Mouse (Mus musculus): ENCODE measurements around the gene Txnip. TPM values are rescaled to one million over a fixed set of nuclear protein-coding genes. Genes with fewer than 3 reads are reported as not detected.
"Not testable (repeated sequence)": the region's sequence is repeated elsewhere in the genome, so short reads cannot be mapped to it uniquely, and the experiment has no call there.

The Txnip gene
- polyA plus RNA-seq, 1 experiment = 22.7 TPM

GRCm38 (mm10) chr3:96597435-96597891, 39.7 kb downstream of the Txnip start:
- Histone ChIP-seq H3K9me3 (no peaks in the 10 kb centered on the region), H3K4me1 (peaks cover 79% of the 10 kb centered on the region), H3K36me3 (replicated peaks; ENCODE audit: low read length) (no peaks in the 10 kb centered on the region), H3K27me3 (replicated peaks) (peaks cover 59% of the 10 kb centered on the region), H3K4me3 (replicated peaks) (peak overlapping the region; percentile 91)
- TF ChIP-seq FLI1 (IDR thresholded peaks at IDR 0.05; ENCODE audit: low read length) (no peak), GATA1 (IDR thresholded peaks at IDR 0.05; ENCODE audit: borderline replicate concordance, low read length) (no peak)

GRCm38 (mm10) chr3:96598156-96599068, 40.7 kb downstream of the Txnip start:
- Histone ChIP-seq H3K4me3 (replicated peaks) (peak overlapping the region; percentile 91), H3K27me3 (replicated peaks) (peaks cover 67% of the 10 kb centered on the region)

GRCm38 (mm10) chr3:96599069-96599393, 41.3 kb downstream of the Txnip start:
- TF ChIP-seq GATA1 (IDR thresholded peaks at IDR 0.05; ENCODE audit: borderline replicate concordance, low read length) = no peak
- TF ChIP-seq FLI1 (IDR thresholded peaks at IDR 0.05; ENCODE audit: low read length) = no peak
- Histone ChIP-seq H3K36me3 (replicated peaks; ENCODE audit: low read length) (no peaks in the 10 kb centered on the region), H3K27me3 (replicated peaks) (peaks cover 71% of the 10 kb centered on the region), H3K4me3 (replicated peaks) (peak overlapping the region; percentile 72), H3K4me1 (peaks cover 72% of the 10 kb centered on the region), H3K9me3 (no peaks in the 10 kb centered on the region)

More at GRCm38 (mm10) chr3:96598156-96599068, 40.7 kb downstream of the Txnip start:
- H3K36me3 ChIP-seq (replicated peaks; ENCODE audit: low read length) = no peaks in the 10 kb centered on the region
- H3K9me3 ChIP-seq = no peaks in the 10 kb centered on the region
- peaks cover 73% of the 10 kb centered on the region for H3K4me1 ChIP-seq
- no peak for TF ChIP-seq GATA1 (IDR thresholded peaks at IDR 0.05; ENCODE audit: borderline replicate concordance, low read length)
- no peak for TF ChIP-seq FLI1 (IDR thresholded peaks at IDR 0.05; ENCODE audit: low read length)

GRCm38 (mm10) chr3:96599411-96599810, 41.7 kb downstream of the Txnip start:
- H3K36me3 ChIP-seq (replicated peaks; ENCODE audit: low read length) = no peaks in the 10 kb centered on the region
- no peak for TF ChIP-seq GATA1 (IDR thresholded peaks at IDR 0.05; ENCODE audit: borderline replicate concordance, low read length)
- no peak for TF ChIP-seq FLI1 (IDR thresholded peaks at IDR 0.05; ENCODE audit: low read length)
- peaks cover 72% of the 10 kb centered on the region for H3K4me1 ChIP-seq
- no peaks in the 10 kb centered on the region for H3K9me3 ChIP-seq
- no peak overlapping the region for H3K4me3 ChIP-seq (replicated peaks)
- H3K27me3 ChIP-seq (replicated peaks) = peaks cover 71% of the 10 kb centered on the region

GRCm38 (mm10) chr3:96600639-96601250, 43.0 kb downstream of the Txnip start, which contains the start of gene Lix1l:
Gene Lix1l (plus strand): TSS chr3:96601149.
- no peaks in the 10 kb centered on the region for H3K9me3 ChIP-seq
- H3K36me3 ChIP-seq (replicated peaks; ENCODE audit: low read length) = no peaks in the 10 kb centered on the region
- TF ChIP-seq GATA1 (IDR thresholded peaks at IDR 0.05; ENCODE audit: borderline replicate concordance, low read length) = no peak
- TF ChIP-seq FLI1 (IDR thresholded peaks at IDR 0.05; ENCODE audit: low read length) = no peak
- H3K27me3 ChIP-seq (replicated peaks) = peaks cover 69% of the 10 kb centered on the region
- H3K4me3 ChIP-seq (replicated peaks) = peak within 1 kb of the TSS; percentile 93
- H3K4me1 ChIP-seq = peaks cover 70% of the 10 kb centered on the region

GRCm38 (mm10) chr3:96601251-96601787, 43.6 kb downstream of the Txnip start:
- peaks cover 64% of the 10 kb centered on the region for H3K4me1 ChIP-seq
- no peaks in the 10 kb centered on the region for H3K36me3 ChIP-seq (replicated peaks; ENCODE audit: low read length)
- TF ChIP-seq FLI1 (IDR thresholded peaks at IDR 0.05; ENCODE audit: low read length) (no peak), GATA1 (IDR thresholded peaks at IDR 0.05; ENCODE audit: borderline replicate concordance, low read length) (no peak)
- H3K27me3 ChIP-seq (replicated peaks) = peaks cover 63% of the 10 kb centered on the region
- peak overlapping the region; percentile 93 for H3K4me3 ChIP-seq (replicated peaks)
- no peaks in the 10 kb centered on the region for H3K9me3 ChIP-seq

GRCm38 (mm10) chr3:96601941-96602703, 44.4 kb downstream of the Txnip start:
- Histone ChIP-seq H3K9me3 (no peaks in the 10 kb centered on the region), H3K4me1 (peaks cover 56% of the 10 kb centered on the region), H3K27me3 (replicated peaks) (peaks cover 55% of the 10 kb centered on the region), H3K4me3 (replicated peaks) (no peak overlapping the region), H3K36me3 (replicated peaks; ENCODE audit: low read length) (no peaks in the 10 kb centered on the region)
- TF ChIP-seq GATA1 (IDR thresholded peaks at IDR 0.05; ENCODE audit: borderline replicate concordance, low read length) = no peak
- no peak for TF ChIP-seq FLI1 (IDR thresholded peaks at IDR 0.05; ENCODE audit: low read length)

- Histone ChIP-seq H3K27me3 (replicated peaks) (peaks cover 50% of the 10 kb centered on the region), H3K4me1 (peaks cover 50% of the 10 kb centered on the region), H3K4me3 (replicated peaks) (no peak overlapping the region), H3K36me3 (replicated peaks; ENCODE audit: low read length) (no peaks in the 10 kb centered on the region), H3K9me3 (no peaks in the 10 kb centered on the region)
- TF ChIP-seq GATA1 (IDR thresholded peaks at IDR 0.05; ENCODE audit: borderline replicate concordance, low read length) (no peak), FLI1 (IDR thresholded peaks at IDR 0.05; ENCODE audit: low read length) (no peak)
These were observed 44.9 kb downstream of the Txnip start for GRCm38 (mm10) chr3:96602704-96603084.

GRCm38 (mm10) chr3:96603311-96603710, 45.6 kb downstream of the Txnip start:
- no peaks in the 10 kb centered on the region for H3K9me3 ChIP-seq
- H3K27me3 ChIP-seq (replicated peaks) = peaks cover 43% of the 10 kb centered on the region
- no peak for TF ChIP-seq GATA1 (IDR thresholded peaks at IDR 0.05; ENCODE audit: borderline replicate concordance, low read length)
- TF ChIP-seq FLI1 (IDR thresholded peaks at IDR 0.05; ENCODE audit: low read length) = no peak
- no peaks in the 10 kb centered on the region for H3K36me3 ChIP-seq (replicated peaks; ENCODE audit: low read length)
- H3K4me1 ChIP-seq = peaks cover 46% of the 10 kb centered on the region
- no peak overlapping the region for H3K4me3 ChIP-seq (replicated peaks)

- H3K9me3 ChIP-seq; H3K4me3 ChIP-seq (replicated peaks); H3K36me3 ChIP-seq (replicated peaks; ENCODE audit: low read length): not testable (repeated sequence)
- H3K27me3 ChIP-seq (replicated peaks) = peaks cover 25% of the 10 kb centered on the region
- peaks cover 26% of the 10 kb centered on the region for H3K4me1 ChIP-seq
These were observed 48.2 kb downstream of the Txnip start for GRCm38 (mm10) chr3:96606007-96606406.

All from megakaryocyte, embryonic 14.5 days (primary cell).